Mouse (Mus musculus): ENCODE measurements around the gene Setd1a. TPM values are rescaled to one million over a fixed set of nuclear protein-coding genes. Genes with fewer than 3 reads are reported as not detected.

Gene Setd1a
- polyA plus RNA-seq, 1 experiment from 2014 or later = 25.5 TPM

GRCm38 (mm10) chr7:127750131-127751127 is 26.0 kb upstream of the Setd1a start:
- ATAC-seq (ENCODE audit: insufficient number of reproducible peaks, insufficient read depth, low FRiP score, low TSS enrichment) = no peak
- peaks cover 74% of the 10 kb centered on the region for H3K36me3 ChIP-seq
- WGBS = 87% methylated on average over 19 of the region's 19 CpGs

GRCm38 (mm10) chr7:127751619-127752018 is 24.9 kb upstream of the Setd1a start:
- H3K4me2 ChIP-seq (replicated peaks) = no peak overlapping the region
- 92% methylated on average over 5 of the region's 5 CpGs for WGBS
- peaks cover 23% of the 10 kb centered on the region for H3K4me1 ChIP-seq
- ATAC-seq (ENCODE audit: insufficient number of reproducible peaks, insufficient read depth, low FRiP score, low TSS enrichment) = no peak
- no peaks in the 10 kb centered on the region for H3K9me3 ChIP-seq
- peaks cover 86% of the 10 kb centered on the region for H3K36me3 ChIP-seq
- H3K27ac ChIP-seq = no peak overlapping the region
- H3K27me3 ChIP-seq = no peaks in the 10 kb centered on the region
- H3K9ac ChIP-seq = no peak overlapping the region
- H3K4me3 ChIP-seq = no peak overlapping the region

More at GRCm38 (mm10) chr7:127750131-127751127, 26.0 kb upstream of the Setd1a start:
- Histone ChIP-seq H3K9ac (no peak overlapping the region), H3K4me2 (replicated peaks) (no peak overlapping the region), H3K9me3 (no peaks in the 10 kb centered on the region), H3K27me3 (no peaks in the 10 kb centered on the region), H3K4me1 (peaks cover 19% of the 10 kb centered on the region), H3K4me3 (no peak overlapping the region), H3K27ac (no peak overlapping the region)

- Histone ChIP-seq H3K4me1 (peaks cover 23% of the 10 kb centered on the region), H3K9ac (0 out of 2 replicates have a peak overlapping the region, but pooled peaks have one; percentile 15), H3K4me2 (replicated peaks) (no peak overlapping the region), H3K27ac (no peak overlapping the region), H3K27me3 (no peaks in the 10 kb centered on the region), H3K4me3 (no peak overlapping the region), H3K36me3 (peaks cover 90% of the 10 kb centered on the region), H3K9me3 (no peaks in the 10 kb centered on the region)
- ATAC-seq (ENCODE audit: insufficient number of reproducible peaks, insufficient read depth, low FRiP score, low TSS enrichment) = no peak
- 92% methylated on average over 27 of the region's 27 CpGs for WGBS
Measured at GRCm38 (mm10) chr7:127752069-127752468, 24.4 kb upstream of the Setd1a start.

- Histone ChIP-seq H3K27ac (no peak overlapping the region), H3K4me2 (replicated peaks) (no peak overlapping the region), H3K36me3 (peaks cover 99% of the 10 kb centered on the region), H3K9ac (no peak overlapping the region), H3K27me3 (no peaks in the 10 kb centered on the region), H3K4me1 (peaks cover 12% of the 10 kb centered on the region), H3K4me3 (no peak overlapping the region), H3K9me3 (no peaks in the 10 kb centered on the region)
- ATAC-seq (ENCODE audit: insufficient number of reproducible peaks, insufficient read depth, low FRiP score, low TSS enrichment) = no peak
- WGBS = 70% methylated on average over 5 of the region's 5 CpGs
Measured at GRCm38 (mm10) chr7:127753158-127753557, 23.3 kb upstream of the Setd1a start.

- Histone ChIP-seq H3K4me2 (replicated peaks) (no peak overlapping the region), H3K9ac (no peak overlapping the region; the same call in 1 of the 2 replicates), H3K27me3 (no peaks in the 10 kb centered on the region), H3K36me3 (peaks cover 99% of the 10 kb centered on the region), H3K27ac (no peak overlapping the region), H3K9me3 (no peaks in the 10 kb centered on the region), H3K4me3 (no peak overlapping the region), H3K4me1 (peaks cover 9% of the 10 kb centered on the region; the same call in 1 of the 2 replicates)
- 88% methylated on average over 7 of the region's 7 CpGs for WGBS
- no peak for ATAC-seq (ENCODE audit: insufficient number of reproducible peaks, insufficient read depth, low FRiP score, low TSS enrichment)
Measured at GRCm38 (mm10) chr7:127753741-127754140, 22.7 kb upstream of the Setd1a start.

GRCm38 (mm10) chr7:127759716-127760115 is 16.8 kb upstream of the Setd1a start:
- Histone ChIP-seq H3K9me3 (no peaks in the 10 kb centered on the region), H3K4me2 (replicated peaks) (no peak overlapping the region), H3K27ac (peak overlapping the region; percentile 54; the same call in 1 of the 2 replicates), H3K4me1 (peaks cover 13% of the 10 kb centered on the region), H3K4me3 (no peak overlapping the region), H3K36me3 (peaks cover 81% of the 10 kb centered on the region), H3K9ac (0 out of 2 replicates have a peak overlapping the region, but pooled peaks have one; percentile 1), H3K27me3 (no peaks in the 10 kb centered on the region)
- no peak for ATAC-seq (ENCODE audit: insufficient number of reproducible peaks, insufficient read depth, low FRiP score, low TSS enrichment)
- WGBS = 30% methylated on average over 6 of the region's 6 CpGs

- Histone ChIP-seq H3K9ac (no peak overlapping the region), H3K27me3 (no peaks in the 10 kb centered on the region), H3K4me3 (no peak overlapping the region), H3K36me3 (peaks cover 81% of the 10 kb centered on the region), H3K4me1 (peaks cover 13% of the 10 kb centered on the region), H3K4me2 (replicated peaks) (no peak overlapping the region), H3K9me3 (no peaks in the 10 kb centered on the region), H3K27ac (no peak overlapping the region)
- ATAC-seq (ENCODE audit: insufficient number of reproducible peaks, insufficient read depth, low FRiP score, low TSS enrichment) = no peak
- WGBS = 85% methylated on average over 3 of the region's 3 CpGs
Measured at GRCm38 (mm10) chr7:127760478-127760877, 16.0 kb upstream of the Setd1a start.

- no peak overlapping the region for H3K4me2 ChIP-seq (replicated peaks)
- H3K36me3 ChIP-seq = peaks cover 81% of the 10 kb centered on the region
- peaks cover 11% of the 10 kb centered on the region for H3K4me1 ChIP-seq
- H3K27me3 ChIP-seq = no peaks in the 10 kb centered on the region
- no peak overlapping the region for H3K27ac ChIP-seq
- no peak for ATAC-seq (ENCODE audit: insufficient number of reproducible peaks, insufficient read depth, low FRiP score, low TSS enrichment)
- 51% methylated on average over 7 of the region's 7 CpGs for WGBS
- no peaks in the 10 kb centered on the region for H3K9me3 ChIP-seq
- H3K9ac ChIP-seq = no peak overlapping the region
- no peak overlapping the region for H3K4me3 ChIP-seq
Measured at GRCm38 (mm10) chr7:127761026-127761425, 15.4 kb upstream of the Setd1a start.

GRCm38 (mm10) chr7:127763642-127764041 is 12.8 kb upstream of the Setd1a start:
- ATAC-seq (ENCODE audit: insufficient number of reproducible peaks, insufficient read depth, low FRiP score, low TSS enrichment) = no peak
- H3K27ac ChIP-seq = no peak overlapping the region
- H3K36me3 ChIP-seq = peaks cover 74% of the 10 kb centered on the region
- H3K4me3 ChIP-seq = no peak overlapping the region
- 87% methylated on average over 4 of the region's 4 CpGs for WGBS
- peaks cover 17% of the 10 kb centered on the region for H3K4me1 ChIP-seq
- H3K9ac ChIP-seq = no peak overlapping the region
- H3K4me2 ChIP-seq (replicated peaks) = no peak overlapping the region
- H3K27me3 ChIP-seq = no peaks in the 10 kb centered on the region
- no peaks in the 10 kb centered on the region for H3K9me3 ChIP-seq

- Histone ChIP-seq H3K9ac (no peak overlapping the region), H3K27ac (no peak overlapping the region), H3K9me3 (no peaks in the 10 kb centered on the region), H3K4me1 (peaks cover 17% of the 10 kb centered on the region), H3K36me3 (peaks cover 66% of the 10 kb centered on the region), H3K4me2 (replicated peaks) (no peak overlapping the region), H3K4me3 (no peak overlapping the region), H3K27me3 (no peaks in the 10 kb centered on the region)
- ATAC-seq (ENCODE audit: insufficient number of reproducible peaks, insufficient read depth, low FRiP score, low TSS enrichment) = no peak
- WGBS = 84% methylated on average over 2 of the region's 2 CpGs
Measured at GRCm38 (mm10) chr7:127765756-127766155, 10.7 kb upstream of the Setd1a start.

GRCm38 (mm10) chr7:127766851-127767609 is 9.4 kb upstream of the Setd1a start:
- Histone ChIP-seq H3K36me3 (peaks cover 56% of the 10 kb centered on the region), H3K9ac (no peak overlapping the region), H3K4me2 (replicated peaks) (no peak overlapping the region), H3K9me3 (no peaks in the 10 kb centered on the region), H3K27ac (no peak overlapping the region), H3K27me3 (no peaks in the 10 kb centered on the region), H3K4me3 (no peak overlapping the region), H3K4me1 (peaks cover 25% of the 10 kb centered on the region)
- ATAC-seq (ENCODE audit: insufficient number of reproducible peaks, insufficient read depth, low FRiP score, low TSS enrichment) = no peak
- WGBS = 79% methylated on average over 17 of the region's 17 CpGs
